Mouse (Mus musculus): ENCODE results near the gene Klhdc1. TPM values are rescaled to one million over a fixed set of nuclear protein-coding genes. Genes with fewer than 3 reads are reported as not detected.
A peak's percentile ranks its signal among the peaks of the same experiment; 100 is the strongest.

Klhdc1 gene
- polyA plus RNA-seq, 1 experiment = 2.4 TPM

DNA sequence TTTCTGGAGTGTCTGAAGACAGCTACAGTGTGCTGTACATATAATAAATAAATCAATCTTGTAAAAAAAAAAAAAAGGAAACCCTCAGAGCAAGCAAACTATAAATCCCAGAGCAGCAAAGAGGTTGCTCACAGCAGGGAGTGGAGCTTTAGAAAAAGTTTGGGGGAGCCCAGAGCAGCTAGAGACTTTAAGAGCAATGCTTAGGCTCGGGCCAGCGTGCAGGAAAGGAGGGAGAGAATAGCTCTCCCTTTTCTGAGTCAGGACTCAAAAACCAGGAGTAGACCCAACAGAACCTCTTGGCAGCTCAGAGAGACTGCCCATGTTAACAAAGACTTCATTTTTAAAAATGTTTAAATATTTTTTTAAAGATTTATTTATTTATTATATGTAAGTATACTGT lies 28.0 kb downstream of the Klhdc1 start:
- peaks cover 2% of the 10 kb centered on the region for H3K36me3 ChIP-seq (ENCODE audit: control insufficient read depth, insufficient read depth, low read length)
- no peak overlapping the region for H3K4me3 ChIP-seq (ENCODE audit: extremely low read depth, insufficient read depth, insufficient read length)
- no peaks in the 10 kb centered on the region for H3K4me1 ChIP-seq (ENCODE audit: control insufficient read depth, insufficient read depth, insufficient read length)
- H3K27me3 ChIP-seq (ENCODE audit: control insufficient read depth, insufficient read depth, low read length) = no peaks in the 10 kb centered on the region
- TF ChIP-seq CTCF (IDR thresholded peaks at IDR 0.05; ENCODE audit: extremely low read depth, insufficient read depth, insufficient read length, insufficient replicate concordance) = no peak
- no peak for TF ChIP-seq POLR2A (IDR thresholded peaks at IDR 0.05; ENCODE audit: low read depth, low read length)
- WGBS = 89% methylated on average over 2 of the region's 2 CpGs
- no peak overlapping the region for H3K27ac ChIP-seq (ENCODE audit: insufficient read depth, low read length)
- DNase-seq (ENCODE audit: low read depth in 1 of 2, low spot score in 2 of 2) = no peak

DNA sequence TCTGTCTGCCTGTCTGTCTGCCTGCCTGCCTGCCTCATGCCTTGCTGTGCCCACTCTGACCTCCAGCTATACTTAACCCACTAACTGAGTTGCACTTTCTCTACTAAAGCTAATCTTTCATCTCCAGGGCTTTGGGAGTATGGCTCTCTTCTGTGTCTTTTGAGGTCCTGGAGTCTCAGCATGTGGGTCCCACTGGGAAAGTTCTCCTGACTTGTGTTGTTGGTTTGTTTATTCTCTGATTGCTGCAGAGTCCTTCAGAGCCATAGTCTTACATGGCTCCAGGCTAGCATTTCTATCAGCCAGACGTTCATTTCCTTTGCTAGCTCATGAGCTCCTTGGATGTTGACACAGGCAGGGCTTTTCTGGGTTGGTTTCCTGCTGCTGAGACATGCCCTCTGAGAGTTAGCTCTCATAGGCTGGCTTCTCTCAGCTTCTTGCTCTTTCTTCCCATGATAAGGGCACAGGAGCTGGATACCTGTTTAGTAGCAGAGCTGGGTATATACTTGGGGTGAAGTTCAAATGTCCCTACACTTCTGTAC lies 39.0 kb downstream of the Klhdc1 start:
- Histone ChIP-seq H3K4me3 (ENCODE audit: extremely low read depth, insufficient read depth, insufficient read length) (no peak overlapping the region), H3K36me3 (ENCODE audit: control insufficient read depth, insufficient read depth, low read length) (no peaks in the 10 kb centered on the region), H3K27ac (ENCODE audit: insufficient read depth, low read length) (no peak overlapping the region), H3K27me3 (ENCODE audit: control insufficient read depth, insufficient read depth, low read length) (no peaks in the 10 kb centered on the region), H3K4me1 (ENCODE audit: control insufficient read depth, insufficient read depth, insufficient read length) (no peaks in the 10 kb centered on the region)
- WGBS = 43% methylated on average over 1 of the region's 1 CpGs
- DNase-seq (ENCODE audit: low read depth in 1 of 2, low spot score in 2 of 2) = no peak
- TF ChIP-seq CTCF (IDR thresholded peaks at IDR 0.05; ENCODE audit: extremely low read depth, insufficient read depth, insufficient read length, insufficient replicate concordance) = no peak
- no peak for TF ChIP-seq POLR2A (IDR thresholded peaks at IDR 0.05; ENCODE audit: low read depth, low read length)

DNA sequence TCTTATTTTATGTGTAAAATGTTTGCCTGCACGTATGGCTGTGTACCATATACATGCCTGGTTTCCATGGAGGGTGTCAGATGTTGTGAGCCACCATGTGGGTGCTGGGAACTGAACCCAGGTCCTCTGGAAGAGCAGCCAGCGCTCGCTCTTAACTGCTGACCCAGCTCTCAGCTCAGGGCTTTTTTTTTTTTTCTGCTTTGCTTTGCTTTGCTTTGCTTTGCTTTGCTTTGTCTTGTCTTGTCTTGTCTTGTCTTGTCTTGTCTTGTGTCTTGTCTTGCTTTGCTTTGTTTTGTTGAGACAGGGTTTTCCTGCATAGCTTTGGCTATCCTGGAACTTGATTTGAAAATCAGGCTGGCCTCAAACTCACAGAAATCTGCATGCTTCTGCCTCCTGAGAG lies 39.9 kb downstream of the Klhdc1 start:
- Histone ChIP-seq H3K27me3 (ENCODE audit: control insufficient read depth, insufficient read depth, low read length) (no peaks in the 10 kb centered on the region), H3K4me1 (ENCODE audit: control insufficient read depth, insufficient read depth, insufficient read length) (no peaks in the 10 kb centered on the region), H3K36me3 (ENCODE audit: control insufficient read depth, insufficient read depth, low read length) (no peaks in the 10 kb centered on the region), H3K27ac (ENCODE audit: insufficient read depth, low read length) (no peak overlapping the region), H3K4me3 (ENCODE audit: extremely low read depth, insufficient read depth, insufficient read length) (no peak overlapping the region)
- no peak for DNase-seq (ENCODE audit: low read depth in 1 of 2, low spot score in 2 of 2)
- 97% methylated on average over 3 of the region's 3 CpGs for WGBS
- TF ChIP-seq POLR2A (IDR thresholded peaks at IDR 0.05; ENCODE audit: low read depth, low read length) (no peak), CTCF (IDR thresholded peaks at IDR 0.05; ENCODE audit: extremely low read depth, insufficient read depth, insufficient read length, insufficient replicate concordance) (no peak)

DNA sequence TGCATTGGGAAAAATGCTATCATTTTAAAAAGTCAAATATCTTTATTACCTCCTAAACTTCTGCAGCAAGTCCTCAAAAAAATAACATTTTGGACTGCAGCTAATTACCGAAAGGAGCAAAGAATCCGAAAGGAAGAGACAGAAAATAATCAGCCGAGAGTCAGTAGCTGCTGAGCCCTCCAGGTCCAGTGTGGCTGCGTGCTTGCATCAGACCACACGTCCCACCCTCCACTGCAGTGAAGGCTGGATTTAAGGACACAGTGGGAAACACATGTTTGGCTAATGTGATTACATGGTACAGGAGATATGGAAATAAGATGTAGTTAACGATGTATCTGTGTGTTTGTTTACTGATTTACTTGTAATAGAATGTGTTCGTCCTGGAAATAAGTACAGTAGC lies 42.2 kb downstream of the Klhdc1 start:
- Histone ChIP-seq H3K4me3 (ENCODE audit: extremely low read depth, insufficient read depth, insufficient read length) (no peak overlapping the region), H3K27ac (ENCODE audit: insufficient read depth, low read length) (no peak overlapping the region), H3K4me1 (ENCODE audit: control insufficient read depth, insufficient read depth, insufficient read length) (peaks cover 2% of the 10 kb centered on the region; the same call in 1 of the 2 replicates), H3K36me3 (ENCODE audit: control insufficient read depth, insufficient read depth, low read length) (no peaks in the 10 kb centered on the region), H3K27me3 (ENCODE audit: control insufficient read depth, insufficient read depth, low read length) (no peaks in the 10 kb centered on the region)
- WGBS = 95% methylated on average over 7 of the region's 7 CpGs
- DNase-seq (ENCODE audit: low read depth in 1 of 2, low spot score in 2 of 2) = no peak
- TF ChIP-seq CTCF (IDR thresholded peaks at IDR 0.05; ENCODE audit: extremely low read depth, insufficient read depth, insufficient read length, insufficient replicate concordance) (no peak), POLR2A (IDR thresholded peaks at IDR 0.05; ENCODE audit: low read depth, low read length) (no peak)

DNA sequence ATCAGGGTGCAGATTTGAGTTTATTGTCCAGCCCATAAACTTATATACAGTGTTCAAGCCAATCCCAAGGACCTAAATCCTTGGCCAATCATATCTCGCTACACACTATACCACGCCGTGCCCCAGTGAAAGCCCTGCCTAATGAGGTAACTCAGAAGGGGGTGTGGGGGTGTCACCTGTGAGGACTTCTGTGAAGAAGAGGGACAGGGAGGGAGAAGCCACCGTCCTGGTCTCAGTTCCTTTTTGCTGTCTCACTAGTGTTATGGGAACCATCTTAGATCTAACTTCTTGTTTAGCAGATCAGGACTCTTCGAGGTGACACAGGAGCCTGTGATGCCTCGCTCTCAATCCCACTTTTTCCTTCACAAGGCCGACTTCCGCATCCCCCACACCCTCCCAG lies 46.6 kb downstream of the Klhdc1 start:
- WGBS = 74% methylated on average over 8 of the region's 8 CpGs

DNA sequence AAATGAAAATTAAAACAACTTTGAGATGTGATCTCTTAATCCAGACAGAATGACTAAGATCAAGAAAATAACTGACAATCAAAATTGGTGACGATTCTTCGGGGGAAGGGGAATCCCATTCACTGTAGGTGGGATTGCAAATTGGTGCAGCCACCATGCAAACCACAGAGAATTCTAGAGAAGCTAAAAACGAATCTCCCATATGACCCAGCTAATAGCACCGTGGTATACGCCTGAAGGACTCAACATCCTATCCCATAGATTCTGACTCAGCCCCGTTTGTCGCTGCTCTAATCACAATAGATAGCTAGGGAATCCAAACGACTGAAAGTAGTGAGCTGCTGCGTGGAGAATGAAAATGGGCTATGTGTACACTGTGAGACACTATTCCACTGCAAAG lies 47.7 kb downstream of the Klhdc1 start:
- no peak for DNase-seq (ENCODE audit: low read depth in 1 of 2, low spot score in 2 of 2)
- WGBS = 70% methylated on average over 9 of the region's 9 CpGs
- no peak overlapping the region for H3K4me3 ChIP-seq (ENCODE audit: extremely low read depth, insufficient read depth, insufficient read length)
- peaks cover 2% of the 10 kb centered on the region; the same call in 1 of the 2 replicates for H3K4me1 ChIP-seq (ENCODE audit: control insufficient read depth, insufficient read depth, insufficient read length)
- no peak for TF ChIP-seq POLR2A (IDR thresholded peaks at IDR 0.05; ENCODE audit: low read depth, low read length)
- no peak for TF ChIP-seq CTCF (IDR thresholded peaks at IDR 0.05; ENCODE audit: extremely low read depth, insufficient read depth, insufficient read length, insufficient replicate concordance)
- no peaks in the 10 kb centered on the region for H3K36me3 ChIP-seq (ENCODE audit: control insufficient read depth, insufficient read depth, low read length)
- no peak overlapping the region for H3K27ac ChIP-seq (ENCODE audit: insufficient read depth, low read length)
- no peaks in the 10 kb centered on the region for H3K27me3 ChIP-seq (ENCODE audit: control insufficient read depth, insufficient read depth, low read length)

More for the DNA sequence above, 46.6 kb downstream of the Klhdc1 start:
- H3K4me3 ChIP-seq (ENCODE audit: extremely low read depth, insufficient read depth, insufficient read length) = no peak overlapping the region
- no peak overlapping the region for H3K27ac ChIP-seq (ENCODE audit: insufficient read depth, low read length)
- peaks cover 2% of the 10 kb centered on the region; the same call in 1 of the 2 replicates for H3K4me1 ChIP-seq (ENCODE audit: control insufficient read depth, insufficient read depth, insufficient read length)
- H3K27me3 ChIP-seq (ENCODE audit: control insufficient read depth, insufficient read depth, low read length) = no peaks in the 10 kb centered on the region
- H3K36me3 ChIP-seq (ENCODE audit: control insufficient read depth, insufficient read depth, low read length) = no peaks in the 10 kb centered on the region
- peak in 1 of 2 experiments; percentile 16 for DNase-seq (ENCODE audit: low read depth in 1 of 2, low spot score in 2 of 2)
- TF ChIP-seq CTCF (IDR thresholded peaks at IDR 0.05; ENCODE audit: extremely low read depth, insufficient read depth, insufficient read length, insufficient replicate concordance) = no peak
- no peak for TF ChIP-seq POLR2A (IDR thresholded peaks at IDR 0.05; ENCODE audit: low read depth, low read length)

DNA sequence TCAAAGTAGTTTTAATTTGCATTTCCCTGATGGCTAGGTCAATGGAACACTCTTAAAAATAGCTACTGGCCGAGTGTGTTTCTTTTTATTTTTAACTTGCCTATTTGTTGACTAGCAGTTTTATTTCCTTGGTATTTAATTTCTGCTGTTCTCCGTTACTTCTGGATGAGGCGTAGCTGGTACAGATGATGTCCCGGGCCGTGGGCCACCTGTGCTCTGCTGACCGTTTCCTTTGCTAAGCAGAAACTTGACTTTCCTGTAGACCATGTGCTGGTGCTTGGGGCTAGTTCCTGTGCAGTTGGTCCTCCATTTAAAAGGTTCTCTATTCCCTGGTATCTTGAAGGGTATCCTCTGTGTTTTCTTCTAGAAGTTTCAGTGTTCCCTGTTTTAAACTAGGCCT lies 51.4 kb downstream of the Klhdc1 start:
- H3K27ac ChIP-seq (ENCODE audit: insufficient read depth, low read length) = no peak overlapping the region
- TF ChIP-seq POLR2A (IDR thresholded peaks at IDR 0.05; ENCODE audit: low read depth, low read length) (no peak), CTCF (IDR thresholded peaks at IDR 0.05; ENCODE audit: extremely low read depth, insufficient read depth, insufficient read length, insufficient replicate concordance) (no peak)

More for the DNA sequence above, 51.4 kb downstream of the Klhdc1 start:
- no peak overlapping the region for H3K4me3 ChIP-seq (ENCODE audit: extremely low read depth, insufficient read depth, insufficient read length)
- DNase-seq (ENCODE audit: low read depth in 1 of 2, low spot score in 2 of 2) = no peak
- no peaks in the 10 kb centered on the region for H3K27me3 ChIP-seq (ENCODE audit: control insufficient read depth, insufficient read depth, low read length)
- WGBS = 67% methylated on average over 6 of the region's 6 CpGs
- H3K4me1 ChIP-seq (ENCODE audit: control insufficient read depth, insufficient read depth, insufficient read length) = peaks cover 2% of the 10 kb centered on the region; the same call in 1 of the 2 replicates
- no peaks in the 10 kb centered on the region for H3K36me3 ChIP-seq (ENCODE audit: control insufficient read depth, insufficient read depth, low read length)

Measured in spleen, adult 2 months (tissue).